Mouse (Mus musculus): ENCODE measurements at regions not wholly inside any gene's neighbourhood (a gene's known extent, or its start where the extent isn't known, plus 50 kb on each side); places are given as distances from the start of the nearest gene placed in this dataset.
A peak's percentile ranks its signal among the peaks of the same experiment; 100 is the strongest.

- TF ChIP-seq POLR2A (IDR thresholded peaks at IDR 0.05; ENCODE audit: borderline replicate concordance, extremely low read depth, insufficient read depth, insufficient read length, poor library complexity, severe bottlenecking) (no peak), CTCF (IDR thresholded peaks at IDR 0.05; ENCODE audit: borderline replicate concordance, extremely low read depth, insufficient read depth, insufficient read length) (no peak)
- DNase-seq (ENCODE audit: low read depth) = peak; percentile 11
These were observed 273.9 kb downstream of the Prim2 start for GRCm38 (mm10) chr1:33395733-33396132.

DNA sequence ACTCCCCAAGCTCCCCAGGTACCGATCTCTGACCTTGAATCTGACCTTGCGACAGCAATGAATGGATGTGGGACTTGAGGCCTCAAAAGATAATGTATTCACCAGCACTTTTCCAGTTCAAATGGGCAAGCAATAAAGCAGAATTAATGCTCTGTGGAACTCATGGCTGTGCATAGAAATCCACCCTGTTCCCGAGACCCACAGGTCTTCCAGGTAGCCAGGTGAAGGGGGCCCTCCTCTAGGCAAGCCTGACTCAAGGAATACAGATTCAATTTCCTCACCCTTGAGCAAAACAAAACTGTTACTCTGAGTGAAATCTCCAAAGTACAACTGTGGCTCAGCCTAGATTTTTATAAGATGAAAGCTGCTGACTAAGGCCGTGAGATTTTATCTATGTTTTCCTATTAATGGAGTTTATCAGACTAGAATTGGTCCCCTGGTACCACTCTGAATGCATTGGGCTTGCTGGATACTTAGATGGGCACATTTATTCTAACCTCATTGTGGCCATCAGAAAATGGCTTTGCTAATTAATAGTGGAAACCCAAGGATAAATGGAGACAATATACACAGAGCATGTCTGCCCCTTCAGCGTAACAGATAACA is 274.5 kb downstream of the Prim2 start:
- TF ChIP-seq POLR2A (IDR thresholded peaks at IDR 0.05; ENCODE audit: borderline replicate concordance, extremely low read depth, insufficient read depth, insufficient read length, poor library complexity, severe bottlenecking) = no peak
- TF ChIP-seq CTCF (IDR thresholded peaks at IDR 0.05; ENCODE audit: borderline replicate concordance, extremely low read depth, insufficient read depth, insufficient read length) = no peak
- DNase-seq (ENCODE audit: low read depth) = no peak

DNA sequence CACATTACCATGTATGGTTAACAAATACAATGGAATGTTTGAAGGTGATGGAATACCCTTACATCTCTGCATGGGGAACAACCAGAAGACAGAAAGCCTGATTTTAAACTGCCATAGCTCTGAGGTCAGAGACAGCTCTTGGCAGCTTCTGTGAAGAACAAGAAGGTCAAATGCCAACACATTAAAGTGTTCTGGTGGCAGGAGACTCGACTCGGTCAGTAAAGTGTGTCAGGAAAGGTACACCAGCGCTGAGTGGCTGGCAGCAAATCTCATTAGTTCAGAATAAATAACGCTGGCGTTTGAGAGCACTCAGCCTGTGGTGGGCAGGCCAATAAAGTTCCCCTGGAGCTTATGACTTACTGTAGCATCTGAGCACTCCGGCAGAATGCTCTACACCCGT is 298.8 kb downstream of the Prim2 start:
- TF ChIP-seq CTCF (IDR thresholded peaks at IDR 0.05; ENCODE audit: borderline replicate concordance, extremely low read depth, insufficient read depth, insufficient read length) (no peak), POLR2A (IDR thresholded peaks at IDR 0.05; ENCODE audit: borderline replicate concordance, extremely low read depth, insufficient read depth, insufficient read length, poor library complexity, severe bottlenecking) (no peak)
- DNase-seq (ENCODE audit: low read depth) = no peak

- DNase-seq (ENCODE audit: low read depth) = peak; percentile 90
- TF ChIP-seq POLR2A (IDR thresholded peaks at IDR 0.05; ENCODE audit: borderline replicate concordance, extremely low read depth, insufficient read depth, insufficient read length, poor library complexity, severe bottlenecking) (no peak), CTCF (IDR thresholded peaks at IDR 0.05; ENCODE audit: borderline replicate concordance, extremely low read depth, insufficient read depth, insufficient read length) (no peak)
These were observed 306.7 kb downstream of the Prim2 start for GRCm38 (mm10) chr1:33362688-33363426.

DNA sequence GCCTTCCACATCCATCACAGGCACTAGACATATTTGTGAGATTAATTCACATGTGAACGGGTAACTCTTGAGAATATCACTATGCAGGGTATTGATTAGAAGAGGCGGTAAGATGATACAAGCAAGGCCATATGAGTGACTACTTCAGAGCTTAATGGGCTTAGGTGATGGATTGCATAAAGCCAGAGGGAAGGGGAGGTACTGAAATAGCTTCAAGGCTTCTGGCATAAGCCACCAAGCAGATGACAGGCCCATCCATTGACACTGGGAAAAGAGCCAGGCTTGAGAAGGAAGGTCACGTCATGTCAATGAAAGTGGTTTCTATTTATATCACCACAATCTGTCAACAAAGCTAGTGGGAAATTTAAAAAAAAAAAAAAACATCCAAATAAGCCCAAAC is 335.5 kb downstream of the Prim2 start:
- peak; percentile 51 for DNase-seq (ENCODE audit: low read depth)
- TF ChIP-seq POLR2A (IDR thresholded peaks at IDR 0.05; ENCODE audit: borderline replicate concordance, extremely low read depth, insufficient read depth, insufficient read length, poor library complexity, severe bottlenecking) (no peak), CTCF (IDR thresholded peaks at IDR 0.05; ENCODE audit: borderline replicate concordance, extremely low read depth, insufficient read depth, insufficient read length) (no peak)

Data from brain, embryonic 14.5 days (tissue).